Mouse (Mus musculus) cortical plate, adult 2 months (tissue): ENCODE results near the gene Arrb1.

Experiments used
- CTCF ChIP-seq: fragments of 200-500 bp; IDR thresholded peaks from 2 replicates; pipeline ENCODE4 v1.5.1; 2011; ENCODE audit warnings: mild to moderate bottlenecking, control low read depth, low read length; ENCODE audit not compliant: insufficient read depth; ENCODE audit errors: extremely low read depth
- POLR2A ChIP-seq: fragments of 200-500 bp; IDR thresholded peaks from 2 replicates; pipeline ENCODE4 v1.6.1; 2011; ENCODE audit warnings: mild to moderate bottlenecking, low read length, control low read depth; ENCODE audit not compliant: insufficient read depth; ENCODE audit errors: extremely low read depth

GRCm38 (mm10) chr7:99537183-99537756, 2.0 kb downstream of the Arrb1 start:
- no peak for TF ChIP-seq POLR2A
- no peak for TF ChIP-seq CTCF
